Mouse (Mus musculus): ENCODE data around the gene Slc30a3. TPM values are rescaled to one million over a fixed set of nuclear protein-coding genes. Genes with fewer than 3 reads are reported as not detected.

The Slc30a3 gene
- total RNA-seq, 1 experiment from 2014 or later = not detected

DNA sequence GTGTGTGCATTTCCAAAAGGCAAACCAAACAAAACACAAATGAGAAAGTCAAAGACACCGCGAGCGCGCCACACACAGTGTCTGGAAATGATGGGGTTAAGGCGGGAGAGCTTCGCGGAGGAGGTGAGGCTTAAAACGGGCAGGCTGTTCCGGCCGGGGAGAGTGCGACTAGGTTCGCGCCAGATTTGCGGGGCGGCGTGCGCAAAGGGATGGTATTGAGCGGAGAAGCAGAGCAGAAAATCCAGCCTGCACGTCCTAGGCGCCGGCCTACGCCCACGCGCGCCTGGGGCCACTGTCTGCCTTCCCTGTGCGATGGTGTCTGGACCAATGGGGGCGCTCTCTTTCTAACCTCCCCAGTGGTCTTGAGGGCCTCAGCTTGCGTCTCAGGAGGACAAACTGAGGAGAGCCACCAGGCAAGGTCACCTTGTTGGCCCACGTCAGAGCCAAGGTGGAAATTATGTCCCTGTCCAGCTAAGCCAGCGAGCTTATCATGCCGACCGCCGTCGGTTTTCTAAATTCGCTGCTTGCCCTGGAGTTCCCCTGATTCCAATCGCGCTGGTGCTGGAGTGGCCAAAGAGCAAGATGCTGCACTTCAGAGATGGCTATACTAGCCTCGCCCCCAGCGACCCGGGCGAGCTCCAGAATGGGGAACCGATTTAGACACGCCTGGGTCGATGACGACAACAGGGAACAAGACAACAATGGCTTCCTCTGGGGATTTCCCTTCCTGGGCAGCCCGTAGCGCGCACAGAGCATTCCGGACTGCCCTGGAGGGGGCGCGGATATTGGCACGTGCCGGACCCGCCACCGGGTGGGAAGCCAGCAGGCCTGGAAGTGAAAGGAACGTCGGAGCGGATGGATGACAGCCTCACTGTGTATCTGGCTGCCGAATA is 13.0 kb downstream of the Slc30a3 start:
- ATAC-seq (replicated peaks; ENCODE audit: insufficient number of reproducible peaks, low FRiP score, low TSS enrichment, poor library complexity, severe bottlenecking) = peak; percentile 95

DNA sequence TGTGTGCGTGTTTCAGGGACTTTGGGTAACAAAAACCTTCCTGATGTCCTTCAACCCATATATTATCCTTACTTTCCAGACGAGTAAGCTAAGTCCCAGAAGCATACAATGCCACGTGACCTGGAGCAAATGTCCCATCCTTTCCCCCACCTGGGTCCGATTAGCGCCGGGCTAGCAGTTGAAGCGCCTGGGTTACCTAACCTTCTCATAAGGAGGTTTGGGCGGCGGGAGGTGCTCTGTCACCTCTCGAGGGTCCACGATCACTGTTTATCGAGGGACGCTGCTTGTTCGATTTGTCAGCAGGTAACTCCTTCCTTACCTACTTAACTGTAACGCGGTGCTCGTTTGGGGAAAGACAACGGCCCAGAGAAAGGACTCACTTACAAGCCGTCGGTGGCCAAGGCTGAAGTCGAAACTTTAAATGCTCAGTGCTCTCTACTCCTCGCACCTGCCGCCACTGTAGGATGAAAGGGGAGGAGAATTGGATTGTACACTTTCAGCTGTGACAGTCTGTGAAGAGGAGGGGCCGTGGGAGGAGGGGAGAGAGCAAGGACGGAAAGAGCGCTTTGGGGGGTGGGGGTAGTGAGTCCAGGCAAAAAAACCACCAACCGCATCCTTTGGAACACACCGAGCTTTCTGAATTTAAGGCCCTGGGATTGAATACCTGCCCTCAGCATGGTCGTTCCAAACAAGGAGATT is 13.8 kb downstream of the Slc30a3 start:
- no peak for ATAC-seq (replicated peaks; ENCODE audit: insufficient number of reproducible peaks, low FRiP score, low TSS enrichment, poor library complexity, severe bottlenecking)

DNA sequence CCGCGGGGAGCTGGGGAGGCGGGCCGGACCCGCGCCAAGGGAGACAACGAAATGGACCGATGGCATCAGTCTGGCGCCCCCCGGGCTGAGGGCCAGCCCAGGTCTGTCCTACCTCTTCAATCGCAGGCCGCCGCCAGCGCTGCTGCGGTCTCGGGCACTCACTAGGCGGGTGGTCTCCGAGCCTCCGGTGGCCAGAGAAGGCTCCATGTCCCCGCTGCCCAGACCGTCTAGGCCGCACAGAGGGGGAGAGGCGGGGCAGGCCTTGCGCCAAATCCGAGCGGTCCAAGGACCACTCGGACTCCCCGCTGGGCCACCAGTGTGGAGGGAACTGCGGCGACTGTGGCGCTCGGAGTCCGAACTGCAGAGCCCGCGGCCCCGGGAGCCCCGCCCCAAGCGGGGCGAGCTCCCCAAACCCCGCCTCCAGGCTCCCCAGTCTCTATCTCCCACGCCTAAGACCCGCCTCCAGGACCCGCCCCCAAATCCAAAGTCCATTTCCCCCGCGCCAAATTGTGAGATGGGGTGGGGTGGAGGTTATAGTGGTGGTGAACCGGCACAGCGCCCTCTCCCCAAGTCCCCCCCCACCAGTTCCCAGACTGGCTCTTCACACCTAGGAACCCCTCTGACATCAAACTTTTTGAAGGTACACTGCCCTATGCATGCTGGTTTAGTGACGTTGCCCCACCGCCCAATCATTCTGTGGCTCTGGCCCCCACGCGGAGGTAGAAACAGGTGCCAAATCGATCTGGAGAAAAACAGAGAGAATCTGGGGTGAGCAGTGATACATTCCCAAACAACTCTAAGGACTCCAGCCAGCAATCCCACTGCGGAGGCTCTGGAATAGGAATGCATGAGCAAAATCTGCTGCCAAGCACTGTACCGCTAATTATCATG is 14.6 kb downstream of the Slc30a3 start:
- ATAC-seq (replicated peaks; ENCODE audit: insufficient number of reproducible peaks, low FRiP score, low TSS enrichment, poor library complexity, severe bottlenecking) = no peak

DNA sequence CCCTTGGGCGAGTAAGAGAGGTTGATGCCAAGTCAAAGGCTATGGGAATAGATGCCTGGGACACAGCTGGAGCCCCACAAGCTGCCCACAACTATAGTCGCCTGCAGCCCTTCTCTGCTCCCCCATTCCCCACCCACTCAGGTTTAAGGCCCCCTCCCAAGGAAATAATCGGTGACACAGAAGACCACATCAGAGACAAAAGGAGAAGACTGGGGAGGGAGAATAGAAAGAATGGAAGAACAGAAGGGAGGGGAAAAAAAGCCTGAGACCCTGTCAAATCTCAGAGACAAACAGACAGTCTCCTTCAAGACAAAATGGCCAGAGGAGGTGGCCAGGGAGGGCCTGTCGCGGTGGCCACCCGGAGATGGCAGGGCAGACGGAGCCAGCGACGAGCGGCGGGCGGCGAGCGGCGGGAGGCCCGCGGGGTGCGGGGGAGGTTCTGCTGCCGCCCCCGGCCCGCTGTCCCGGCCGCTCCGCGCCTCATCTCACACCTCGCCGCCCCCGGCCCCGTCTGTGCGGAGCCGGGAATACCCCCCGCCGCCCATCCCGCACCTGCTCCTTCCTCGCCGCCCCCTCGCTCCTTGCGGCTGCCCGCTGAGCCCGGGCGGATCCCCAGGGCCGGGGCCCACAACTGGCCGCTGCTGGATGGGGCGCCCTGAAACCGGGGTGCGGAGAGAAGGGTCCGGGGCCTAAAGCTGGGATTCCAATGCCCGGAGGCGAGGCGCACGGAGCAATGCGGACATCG is 15.6 kb downstream of the Slc30a3 start:
- ATAC-seq (replicated peaks; ENCODE audit: insufficient number of reproducible peaks, low FRiP score, low TSS enrichment, poor library complexity, severe bottlenecking) = no peak

DNA sequence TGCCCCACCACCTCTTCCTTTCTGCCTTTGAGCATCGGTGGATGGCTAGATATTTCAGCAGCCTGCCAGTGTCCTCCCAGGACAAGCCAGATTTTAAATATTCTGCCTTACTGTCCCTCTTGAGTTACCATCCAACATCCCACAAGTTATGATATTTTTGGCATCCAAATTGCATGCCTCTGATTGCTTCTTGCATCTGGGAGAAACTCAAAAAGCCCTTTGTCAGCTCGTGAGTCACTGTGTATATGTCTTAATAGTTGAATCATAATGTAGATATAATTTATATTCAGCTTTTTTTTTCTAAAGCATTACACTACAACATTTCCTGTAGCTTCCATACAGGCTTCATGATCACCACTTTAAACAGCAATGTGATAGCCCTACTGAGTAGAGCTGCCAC is 20.9 kb downstream of the Slc30a3 start:
- ATAC-seq (replicated peaks; ENCODE audit: insufficient number of reproducible peaks, low FRiP score, low TSS enrichment, poor library complexity, severe bottlenecking) = no peak

DNA sequence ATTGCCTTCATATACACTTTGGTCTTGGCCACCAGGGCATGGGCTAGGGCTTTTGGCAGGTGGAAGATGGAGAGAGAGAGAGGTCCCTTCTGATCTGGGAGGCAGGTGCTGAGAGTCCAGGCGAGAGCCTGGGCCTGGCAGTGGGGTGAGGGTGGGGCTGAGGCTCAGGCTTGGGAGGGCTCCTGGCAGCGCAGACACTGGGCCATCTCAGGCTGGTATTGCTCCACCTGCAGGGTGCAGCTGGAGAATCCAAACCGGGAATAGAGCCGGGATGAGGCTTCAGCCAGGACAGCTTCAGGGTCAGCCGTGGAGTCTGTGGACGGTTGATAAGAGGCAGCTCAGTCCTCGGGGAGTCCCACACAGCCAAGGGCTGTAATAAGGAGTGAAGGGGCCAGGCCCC is 21.4 kb downstream of the Slc30a3 start:
- no peak for ATAC-seq (replicated peaks; ENCODE audit: insufficient number of reproducible peaks, low FRiP score, low TSS enrichment, poor library complexity, severe bottlenecking)

DNA sequence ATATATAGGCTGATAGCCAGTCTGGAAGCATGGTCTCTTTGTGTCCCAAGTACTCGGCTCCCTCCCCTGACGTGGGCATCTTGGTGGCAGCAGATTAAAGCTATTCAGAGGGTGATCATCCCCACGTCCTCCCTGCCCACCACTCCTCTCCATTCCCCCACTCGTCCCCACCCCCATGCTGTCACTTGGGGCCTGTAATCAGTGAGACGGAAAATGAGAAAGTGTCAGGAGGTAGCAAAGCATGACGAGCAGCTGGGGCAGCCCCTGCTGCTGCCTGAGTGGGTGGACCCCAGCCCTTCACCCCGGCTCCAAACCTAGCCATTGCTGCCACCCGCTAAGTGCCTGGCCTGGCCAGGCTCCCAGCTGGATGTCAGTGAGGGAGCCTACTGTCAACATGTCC is 24.1 kb downstream of the Slc30a3 start:
- no peak for ATAC-seq (replicated peaks; ENCODE audit: insufficient number of reproducible peaks, low FRiP score, low TSS enrichment, poor library complexity, severe bottlenecking)

DNA sequence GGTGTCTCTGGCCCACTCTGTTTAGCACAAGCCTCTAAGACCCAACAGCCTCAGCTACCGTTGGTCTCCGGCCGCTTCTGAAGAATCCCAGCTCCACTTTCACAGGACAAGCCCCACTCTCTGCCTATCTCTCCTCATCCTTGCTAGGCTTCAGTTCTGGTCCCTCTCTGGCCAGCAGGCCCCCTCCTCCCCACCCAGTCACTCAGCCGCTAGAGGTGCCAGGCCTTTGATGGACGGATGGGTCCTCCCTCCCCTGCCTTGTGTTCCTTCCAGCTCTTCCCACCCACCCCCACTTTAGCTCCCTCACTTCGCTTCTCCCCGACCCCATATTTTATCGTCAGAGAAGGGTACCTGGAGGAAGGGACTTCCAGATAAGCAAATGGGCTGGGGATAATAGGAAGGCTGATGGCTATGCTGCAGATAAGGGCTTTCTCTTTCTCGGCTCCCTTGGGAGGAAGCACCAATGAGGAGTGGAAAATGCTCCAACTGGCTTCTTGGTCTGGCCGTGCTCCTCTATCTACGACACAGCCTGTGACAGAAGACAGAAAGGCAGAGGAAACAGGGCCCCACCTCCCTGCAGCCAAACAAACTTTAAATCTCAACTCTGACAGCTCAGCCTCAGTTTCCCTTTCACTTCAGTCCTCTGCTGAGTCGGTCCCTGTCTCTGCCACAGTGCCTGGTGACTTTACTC is 25.0 kb downstream of the Slc30a3 start:
- ATAC-seq (replicated peaks; ENCODE audit: insufficient number of reproducible peaks, low FRiP score, low TSS enrichment, poor library complexity, severe bottlenecking) = no peak

DNA sequence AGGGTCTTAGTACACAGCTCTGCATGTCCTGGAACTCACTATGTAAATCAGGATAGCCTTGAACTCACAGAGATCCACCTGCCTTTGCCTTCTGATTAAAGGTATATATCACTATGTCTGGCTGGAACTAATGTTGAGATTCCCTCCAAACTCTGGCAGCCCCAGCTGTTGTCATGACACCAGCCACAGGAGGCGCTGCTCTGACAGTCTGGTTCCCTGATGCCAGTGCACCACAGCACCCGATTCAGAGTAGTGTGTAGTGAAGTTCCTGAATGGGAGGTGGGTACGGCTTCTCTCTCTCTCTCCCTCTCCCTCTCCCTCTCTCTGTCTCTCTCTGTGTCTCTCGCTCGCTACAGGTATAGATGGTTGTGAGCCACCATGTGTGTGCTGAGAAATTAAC is 25.7 kb downstream of the Slc30a3 start:
- ATAC-seq (replicated peaks; ENCODE audit: insufficient number of reproducible peaks, low FRiP score, low TSS enrichment, poor library complexity, severe bottlenecking) = peak; percentile 57; the same call in 1 of the 2 replicates

DNA sequence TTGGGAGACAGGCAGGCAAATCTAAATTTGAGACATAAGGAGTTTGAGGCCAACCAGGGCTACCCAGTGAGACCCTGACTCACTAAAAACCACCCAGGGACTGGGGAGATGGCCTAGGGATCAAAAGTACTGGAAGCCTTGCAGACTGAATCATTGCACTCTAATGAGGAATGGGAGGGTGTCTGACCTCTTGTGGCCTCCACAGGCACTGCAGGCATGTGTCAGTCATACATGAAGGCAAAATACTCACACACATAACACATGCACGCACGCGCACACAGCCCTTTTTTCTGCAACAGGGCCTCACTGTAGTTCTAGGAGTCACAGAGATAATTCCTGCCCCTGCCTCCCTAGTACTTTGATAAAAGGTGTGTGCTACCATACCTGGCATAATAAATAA is 26.7 kb downstream of the Slc30a3 start:
- ATAC-seq (replicated peaks; ENCODE audit: insufficient number of reproducible peaks, low FRiP score, low TSS enrichment, poor library complexity, severe bottlenecking) = 0 out of 2 replicates have a peak, but pooled peaks have one; percentile 45

DNA sequence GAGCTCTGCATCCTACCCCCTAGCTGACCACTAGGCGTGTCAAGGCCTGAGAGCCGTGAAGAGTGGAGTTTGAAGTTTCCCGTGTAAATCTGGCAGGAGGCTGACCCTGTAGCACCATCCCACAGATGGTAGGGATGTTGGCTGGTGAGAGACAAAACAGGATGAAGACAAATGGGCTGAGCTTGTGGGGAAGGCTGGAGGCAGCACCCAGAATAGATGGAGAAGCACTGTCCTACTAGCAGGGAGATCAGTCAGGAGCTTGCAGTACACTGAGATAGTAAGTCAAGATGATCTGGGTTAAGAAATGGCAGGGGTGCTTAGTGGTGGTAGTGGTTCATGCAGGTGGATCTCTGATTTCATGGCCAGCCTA is 27.3 kb downstream of the Slc30a3 start:
- no peak for ATAC-seq (replicated peaks; ENCODE audit: insufficient number of reproducible peaks, low FRiP score, low TSS enrichment, poor library complexity, severe bottlenecking)

DNA sequence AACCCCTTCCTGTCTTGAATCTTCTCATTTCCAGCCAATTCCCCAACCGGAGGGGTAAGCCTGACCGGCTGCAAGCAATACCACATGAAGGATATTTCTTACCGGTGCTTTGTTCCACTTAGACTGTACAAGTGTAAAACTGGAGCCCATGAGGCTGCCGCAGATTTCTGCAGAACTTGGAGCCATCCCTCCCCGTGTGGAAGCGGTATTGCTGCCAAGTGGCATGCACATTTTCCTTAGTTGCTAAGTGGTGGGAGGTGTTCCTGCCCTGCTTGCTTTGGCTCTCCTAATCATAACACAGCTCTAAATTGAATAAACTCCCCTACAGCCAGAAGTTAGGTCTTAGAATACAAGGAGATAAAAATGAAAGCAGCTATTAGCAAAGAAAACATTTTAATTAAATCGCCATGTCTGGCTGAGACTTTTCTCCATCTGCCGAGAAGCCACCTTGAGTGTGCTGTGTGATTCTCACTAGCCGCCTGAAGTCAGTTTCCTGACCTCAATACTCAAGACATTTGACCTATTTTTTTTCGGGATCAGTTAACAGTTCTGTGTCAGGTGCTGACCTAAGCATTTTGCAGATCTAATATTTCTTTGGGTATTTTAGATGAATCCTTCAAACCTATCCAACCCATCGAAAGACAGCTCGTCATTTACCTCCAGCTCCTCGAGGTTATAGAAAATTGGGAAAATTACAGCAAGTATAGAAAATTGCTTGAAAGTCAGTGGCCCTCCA is 27.8 kb downstream of the Slc30a3 start:
- no peak for ATAC-seq (replicated peaks; ENCODE audit: insufficient number of reproducible peaks, low FRiP score, low TSS enrichment, poor library complexity, severe bottlenecking)

DNA sequence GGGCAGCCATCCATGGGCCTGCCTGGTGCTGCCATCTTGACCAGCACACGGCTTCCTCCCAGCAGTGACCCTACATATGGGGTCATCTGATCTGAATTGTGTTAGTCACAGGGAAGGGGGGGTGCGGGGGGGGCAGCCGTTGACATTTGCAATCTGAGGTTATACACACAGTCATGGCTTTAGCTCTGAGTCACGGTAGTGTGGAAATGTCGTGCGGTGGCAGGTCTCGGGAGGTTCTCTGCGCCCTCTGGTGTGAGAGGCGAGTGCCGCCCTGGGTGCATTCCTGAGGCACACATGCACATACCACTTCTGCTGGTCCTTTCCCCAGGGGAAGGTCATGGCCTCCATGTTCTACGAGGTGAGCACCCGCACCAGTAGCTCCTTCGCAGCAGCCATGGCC is 31.7 kb downstream of the Slc30a3 start:
- no peak for ATAC-seq (replicated peaks; ENCODE audit: insufficient number of reproducible peaks, low FRiP score, low TSS enrichment, poor library complexity, severe bottlenecking)

DNA sequence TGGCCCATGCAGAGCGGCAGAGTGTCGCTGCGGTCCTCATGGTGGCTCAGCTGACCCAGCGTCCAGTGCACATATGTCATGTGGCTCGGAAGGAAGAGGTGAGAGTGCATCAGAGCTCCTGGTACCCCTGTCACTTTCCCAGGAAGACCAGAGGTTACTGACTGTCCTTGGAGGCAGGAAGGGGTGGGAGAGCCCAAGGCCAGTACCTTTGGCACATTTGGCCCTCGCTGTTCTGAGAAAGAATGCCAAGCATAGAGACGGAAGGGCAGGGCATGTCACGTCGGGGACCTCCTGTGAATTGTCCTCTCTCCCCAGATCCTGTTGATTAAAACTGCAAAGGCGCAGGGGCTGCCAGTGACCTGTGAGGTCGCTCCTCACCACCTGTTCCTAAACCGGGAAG is 34.9 kb downstream of the Slc30a3 start:
- ATAC-seq (replicated peaks; ENCODE audit: insufficient number of reproducible peaks, low FRiP score, low TSS enrichment, poor library complexity, severe bottlenecking) = no peak

DNA sequence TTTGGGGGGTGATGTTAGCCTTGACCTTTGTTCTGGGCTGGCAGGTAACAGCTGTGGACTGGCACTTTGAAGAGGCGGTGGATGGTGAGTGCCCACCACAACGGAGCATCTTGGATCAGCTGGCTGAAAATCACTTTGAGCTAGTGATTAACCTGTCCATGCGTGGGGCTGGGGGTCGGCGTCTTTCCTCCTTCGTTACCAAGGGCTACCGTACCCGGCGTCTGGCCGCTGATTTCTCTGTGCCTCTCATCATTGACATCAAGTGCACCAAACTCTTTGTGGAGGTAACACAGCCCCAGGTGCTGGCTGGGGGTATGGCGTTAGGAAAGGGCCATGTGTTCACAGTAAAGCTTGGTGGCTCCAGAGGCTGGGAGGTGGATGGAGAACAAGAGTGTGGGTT is 36.2 kb downstream of the Slc30a3 start:
- ATAC-seq (replicated peaks; ENCODE audit: insufficient number of reproducible peaks, low FRiP score, low TSS enrichment, poor library complexity, severe bottlenecking) = no peak

DNA sequence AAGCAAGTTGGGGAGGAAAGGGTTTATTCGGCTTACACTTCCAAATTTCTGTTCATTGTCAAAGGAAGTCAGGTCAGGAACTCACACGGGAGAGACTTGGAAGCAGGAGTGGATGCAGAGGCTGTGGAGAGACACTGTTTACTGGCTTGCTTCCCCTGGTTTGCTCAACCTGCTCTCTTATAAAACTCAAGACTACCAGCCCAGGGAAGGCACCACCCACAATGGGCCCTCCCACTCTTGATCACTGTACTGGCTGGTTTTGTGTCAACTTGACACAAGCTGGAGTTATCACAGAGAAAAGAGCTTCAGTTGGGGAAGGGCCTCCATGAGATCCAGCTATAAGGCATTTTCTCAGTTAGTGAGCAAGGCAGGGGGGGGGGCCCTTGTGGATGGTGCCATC is 37.0 kb downstream of the Slc30a3 start:
- ATAC-seq (replicated peaks; ENCODE audit: insufficient number of reproducible peaks, low FRiP score, low TSS enrichment, poor library complexity, severe bottlenecking) = no peak

DNA sequence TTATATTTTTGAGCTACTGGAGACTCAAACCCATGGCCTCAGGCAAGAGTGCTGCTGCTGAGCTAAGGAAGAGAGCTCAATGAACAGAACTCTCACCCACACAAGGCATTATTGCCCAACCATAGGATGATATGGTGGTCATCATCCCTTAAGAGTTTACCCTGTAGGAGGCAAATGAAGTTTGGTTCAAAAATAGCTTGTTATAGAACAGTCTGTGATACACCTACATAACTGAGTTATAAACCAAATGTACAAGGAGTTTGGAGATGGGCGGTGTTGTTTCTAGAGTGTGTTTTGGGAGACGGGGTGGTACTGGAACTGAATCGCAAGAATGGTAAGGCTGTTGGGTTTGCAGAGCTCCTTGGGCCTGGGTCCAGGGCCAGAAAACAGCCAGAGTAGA is 38.2 kb downstream of the Slc30a3 start:
- no peak for ATAC-seq (replicated peaks; ENCODE audit: insufficient number of reproducible peaks, low FRiP score, low TSS enrichment, poor library complexity, severe bottlenecking)

Data from monocyte, adult 5-6 weeks (primary cell).